Mouse (Mus musculus): ENCODE results near the gene Odf3l2. TPM values are rescaled to one million over a fixed set of nuclear protein-coding genes. Genes with fewer than 3 reads are reported as not detected.

Gene Odf3l2
- polyA plus RNA-seq, 1 experiment from 2014 or later, result 0.17 TPM

GRCm38 (mm10) chr10:79673054-79673453 lies 27.5 kb upstream of the Odf3l2 start:
- Histone ChIP-seq H3K9ac (replicated peaks; ENCODE audit: low read length) (no peak overlapping the region), H3K4me3 (replicated peaks; ENCODE audit: low read depth, low read length) (no peak overlapping the region), H3K4me1 (ENCODE audit: control insufficient read depth, insufficient read depth, low read length) (peaks cover 15% of the 10 kb centered on the region), H3K9me3 (ENCODE audit: control insufficient read depth, low read length) (no peaks in the 10 kb centered on the region), H3K27me3 (ENCODE audit: control insufficient read depth, insufficient read depth, low read length) (no peaks in the 10 kb centered on the region), H3K4me2 (ENCODE audit: low read length) (no peak overlapping the region), H3K27ac (replicated peaks; ENCODE audit: low read depth, low read length) (no peak overlapping the region), H3K36me3 (ENCODE audit: control insufficient read depth, insufficient read depth, low read length) (peaks cover 16% of the 10 kb centered on the region)
- ATAC-seq (ENCODE audit: low FRiP score, low TSS enrichment) (no peak), DNase-seq (no peak)
- WGBS, result 91% methylated on average over 3 of the region's 3 CpGs

- DNase-seq (no peak), ATAC-seq (ENCODE audit: low FRiP score, low TSS enrichment) (no peak)
- WGBS, result 61% methylated on average over 3 of the region's 3 CpGs
- no peak overlapping the region for H3K4me3 ChIP-seq (replicated peaks; ENCODE audit: low read depth, low read length)
- H3K4me2 ChIP-seq (ENCODE audit: low read length), result no peak overlapping the region
- no peak overlapping the region for H3K27ac ChIP-seq (replicated peaks; ENCODE audit: low read depth, low read length)
- no peak overlapping the region for H3K9ac ChIP-seq (replicated peaks; ENCODE audit: low read length)
- H3K9me3 ChIP-seq (ENCODE audit: control insufficient read depth, low read length), result no peaks in the 10 kb centered on the region
- H3K4me1 ChIP-seq (ENCODE audit: control insufficient read depth, insufficient read depth, low read length), result peaks cover 16% of the 10 kb centered on the region
- H3K27me3 ChIP-seq (ENCODE audit: control insufficient read depth, insufficient read depth, low read length), result no peaks in the 10 kb centered on the region
- H3K36me3 ChIP-seq (ENCODE audit: control insufficient read depth, insufficient read depth, low read length), result peaks cover 16% of the 10 kb centered on the region
Measured at GRCm38 (mm10) chr10:79672088-79672455, 26.5 kb upstream of the Odf3l2 start.

- Histone ChIP-seq H3K36me3 (ENCODE audit: control insufficient read depth, insufficient read depth, low read length) (peaks cover 16% of the 10 kb centered on the region), H3K27me3 (ENCODE audit: control insufficient read depth, insufficient read depth, low read length) (no peaks in the 10 kb centered on the region), H3K9ac (replicated peaks; ENCODE audit: low read length) (no peak overlapping the region), H3K4me3 (replicated peaks; ENCODE audit: low read depth, low read length) (no peak overlapping the region), H3K4me1 (ENCODE audit: control insufficient read depth, insufficient read depth, low read length) (peaks cover 16% of the 10 kb centered on the region), H3K27ac (replicated peaks; ENCODE audit: low read depth, low read length) (no peak overlapping the region), H3K9me3 (ENCODE audit: control insufficient read depth, low read length) (no peaks in the 10 kb centered on the region), H3K4me2 (ENCODE audit: low read length) (no peak overlapping the region)
- DNase-seq (no peak), ATAC-seq (ENCODE audit: low FRiP score, low TSS enrichment) (no peak)
- WGBS, result 72% methylated on average over 6 of the region's 6 CpGs
Measured at GRCm38 (mm10) chr10:79671396-79672087, 26.0 kb upstream of the Odf3l2 start.

- H3K36me3 ChIP-seq (ENCODE audit: control insufficient read depth, insufficient read depth, low read length), result 0 out of 2 replicates have a peak, but pooled peaks cover 6% of the 10 kb centered on the region
- DNase-seq (no peak), ATAC-seq (ENCODE audit: low FRiP score, low TSS enrichment) (peak; percentile 24; the same call in 1 of the 2 replicates)
- peaks cover 16% of the 10 kb centered on the region for H3K4me1 ChIP-seq (ENCODE audit: control insufficient read depth, insufficient read depth, low read length)
- peak overlapping the region; percentile 98 for H3K4me3 ChIP-seq (replicated peaks; ENCODE audit: low read depth, low read length)
- H3K27ac ChIP-seq (replicated peaks; ENCODE audit: low read depth, low read length), result peak overlapping the region; percentile 98
- no peaks in the 10 kb centered on the region for H3K9me3 ChIP-seq (ENCODE audit: control insufficient read depth, low read length)
- whole genome bisulfite sequencing, result 34% methylated on average over 15 of the region's 15 CpGs
- H3K9ac ChIP-seq (replicated peaks; ENCODE audit: low read length), result peak overlapping the region; percentile 91
- peak overlapping the region; percentile 88 for H3K4me2 ChIP-seq (ENCODE audit: low read length)
- no peaks in the 10 kb centered on the region for H3K27me3 ChIP-seq (ENCODE audit: control insufficient read depth, insufficient read depth, low read length)
Measured at GRCm38 (mm10) chr10:79670071-79670888, 24.7 kb upstream of the Odf3l2 start.

- Histone ChIP-seq H3K4me3 (replicated peaks; ENCODE audit: low read depth, low read length) (peak overlapping the region; percentile 98), H3K27ac (replicated peaks; ENCODE audit: low read depth, low read length) (peak overlapping the region; percentile 98), H3K4me1 (ENCODE audit: control insufficient read depth, insufficient read depth, low read length) (peaks cover 16% of the 10 kb centered on the region), H3K9me3 (ENCODE audit: control insufficient read depth, low read length) (no peaks in the 10 kb centered on the region), H3K9ac (replicated peaks; ENCODE audit: low read length) (peak overlapping the region; percentile 91), H3K27me3 (ENCODE audit: control insufficient read depth, insufficient read depth, low read length) (no peaks in the 10 kb centered on the region), H3K4me2 (ENCODE audit: low read length) (peak overlapping the region; percentile 88), H3K36me3 (ENCODE audit: control insufficient read depth, insufficient read depth, low read length) (0 out of 2 replicates have a peak, but pooled peaks cover 6% of the 10 kb centered on the region)
- WGBS, result under 1% methylated on average over 47 of the region's 47 CpGs
- ATAC-seq (ENCODE audit: low FRiP score, low TSS enrichment) (peak; percentile 78), DNase-seq (peak; percentile 94)
Measured at GRCm38 (mm10) chr10:79669576-79670057, 24.1 kb upstream of the Odf3l2 start.

- Histone ChIP-seq H3K9me3 (ENCODE audit: control insufficient read depth, low read length) (no peaks in the 10 kb centered on the region), H3K4me3 (replicated peaks; ENCODE audit: low read depth, low read length) (peak within 1 kb of the TSS; percentile 98), H3K36me3 (ENCODE audit: control insufficient read depth, insufficient read depth, low read length) (0 out of 2 replicates have a peak, but pooled peaks cover 6% of the 10 kb centered on the region), H3K4me1 (ENCODE audit: control insufficient read depth, insufficient read depth, low read length) (peaks cover 16% of the 10 kb centered on the region), H3K27me3 (ENCODE audit: control insufficient read depth, insufficient read depth, low read length) (no peaks in the 10 kb centered on the region), H3K27ac (replicated peaks; ENCODE audit: low read depth, low read length) (peak within 1 kb of the TSS; percentile 98), H3K9ac (replicated peaks; ENCODE audit: low read length) (peak within 1 kb of the TSS; percentile 91), H3K4me2 (ENCODE audit: low read length) (peak within 1 kb of the TSS; percentile 88)
- ATAC-seq (ENCODE audit: low FRiP score, low TSS enrichment) (peak; percentile 83), DNase-seq (peak; percentile 95)
- under 1% methylated on average over 45 of the region's 45 CpGs for WGBS
Measured at GRCm38 (mm10) chr10:79668771-79669575, 23.4 kb upstream of the Odf3l2 start, which contains the start of gene Tpgs1. TSS of gene Tpgs1 (plus strand) at chr10:79669369.

- 91% methylated on average over 5 of the region's 5 CpGs for WGBS
- Histone ChIP-seq H3K27ac (replicated peaks; ENCODE audit: low read depth, low read length) (peak overlapping the region; percentile 98), H3K4me1 (ENCODE audit: control insufficient read depth, insufficient read depth, low read length) (peaks cover 16% of the 10 kb centered on the region), H3K36me3 (ENCODE audit: control insufficient read depth, insufficient read depth, low read length) (0 out of 2 replicates have a peak, but pooled peaks cover 6% of the 10 kb centered on the region), H3K9ac (replicated peaks; ENCODE audit: low read length) (no peak overlapping the region; the same call in 1 of the 2 replicates), H3K4me2 (ENCODE audit: low read length) (peak overlapping the region; percentile 88), H3K27me3 (ENCODE audit: control insufficient read depth, insufficient read depth, low read length) (no peaks in the 10 kb centered on the region), H3K4me3 (replicated peaks; ENCODE audit: low read depth, low read length) (peak overlapping the region; percentile 98; the same call in 1 of the 2 replicates), H3K9me3 (ENCODE audit: control insufficient read depth, low read length) (no peaks in the 10 kb centered on the region)
- ATAC-seq (ENCODE audit: low FRiP score, low TSS enrichment) (no peak), DNase-seq (no peak)
Measured at GRCm38 (mm10) chr10:79668076-79668475, 22.5 kb upstream of the Odf3l2 start.

GRCm38 (mm10) chr10:79666493-79666892 lies 21.0 kb upstream of the Odf3l2 start:
- no peaks in the 10 kb centered on the region for H3K36me3 ChIP-seq (ENCODE audit: control insufficient read depth, insufficient read depth, low read length)
- no peak overlapping the region for H3K27ac ChIP-seq (replicated peaks; ENCODE audit: low read depth, low read length)
- no peaks in the 10 kb centered on the region for H3K27me3 ChIP-seq (ENCODE audit: control insufficient read depth, insufficient read depth, low read length)
- ATAC-seq (ENCODE audit: low FRiP score, low TSS enrichment) (no peak), DNase-seq (no peak)
- H3K4me1 ChIP-seq (ENCODE audit: control insufficient read depth, insufficient read depth, low read length), result peaks cover 16% of the 10 kb centered on the region
- no peak overlapping the region for H3K4me3 ChIP-seq (replicated peaks; ENCODE audit: low read depth, low read length)
- 76% methylated on average over 9 of the region's 9 CpGs for WGBS
- H3K9ac ChIP-seq (replicated peaks; ENCODE audit: low read length), result no peak overlapping the region
- no peak overlapping the region for H3K4me2 ChIP-seq (ENCODE audit: low read length)
- no peaks in the 10 kb centered on the region for H3K9me3 ChIP-seq (ENCODE audit: control insufficient read depth, low read length)

All from midbrain, embryonic 14.5 days (tissue).